Mouse (Mus musculus) heart, embryonic 12.5 days (tissue): ENCODE data around the gene Wdr83. TPM values are rescaled to one million over a fixed set of nuclear protein-coding genes. Genes with fewer than 3 reads are reported as not detected.
"Not testable (repeated sequence)": the region's sequence is repeated elsewhere in the genome, so short reads cannot be mapped to it uniquely, and the experiment has no call there.

Experiments
- ATAC-seq: fragments of 200-750 bp; cut with Nextera tagmentation; 2 replicates; pipeline ENCODE4 v1.8.0; 2017; ENCODE audit warnings: moderate TSS enrichment, moderate library complexity; ENCODE audit not compliant: insufficient number of reproducible peaks, low FRiP score
- H3K27ac ChIP-seq: fragments of 300-500 bp; sonication (generic); 2 replicates; pipeline ENCODE4 v1.5.1; 2016; ENCODE audit warnings: mild to moderate bottlenecking, moderate library complexity; ENCODE audit not compliant: poor library complexity, severe bottlenecking
- H3K27me3 ChIP-seq: fragments of 300-500 bp; sonication (generic); replicated peaks from 2 replicates; pipeline ENCODE4 v1.6.1; 2016; ENCODE audit warnings: mild to moderate bottlenecking, moderate library complexity
- H3K36me3 ChIP-seq: fragments of 300-500 bp; sonication (generic); 2 replicates; pipeline ENCODE4 v1.6.1; 2016; ENCODE audit warnings: mild to moderate bottlenecking, moderate library complexity
- H3K4me1 ChIP-seq: fragments of 300-500 bp; sonication (generic); replicated peaks from 2 replicates; pipeline ENCODE4 v1.6.1; 2016; ENCODE audit warnings: mild to moderate bottlenecking
- H3K4me2 ChIP-seq: fragments of 300-500 bp; sonication (generic); 2 replicates; pipeline ENCODE4 v1.6.1; 2016; ENCODE audit warnings: mild to moderate bottlenecking, moderate library complexity
- H3K4me3 ChIP-seq: fragments of 300-500 bp; sonication (generic); 2 replicates; pipeline ENCODE4 v1.5.1; 2016; ENCODE audit warnings: mild to moderate bottlenecking
- H3K9ac ChIP-seq: fragments of 300-500 bp; sonication (generic); 2 replicates; pipeline ENCODE4 v1.6.1; 2016; ENCODE audit warnings: mild to moderate bottlenecking, moderate library complexity
- H3K9me3 ChIP-seq: fragments of 300-500 bp; sonication (generic); replicated peaks from 2 replicates; pipeline ENCODE4 v1.6.1; 2016; ENCODE audit warnings: mild to moderate bottlenecking, moderate library complexity
- WGBS: fragments of 180-500 bp; shearing (Covaris S2); methylation state at CpG from one replicate; pipeline ENCODE4 v1.1.7; 2016; 5-methylcytosine and 5-hydroxymethylcytosine counted together
- polyA plus RNA-seq: library from polyadenylated mRNA; unstranded; fragments of >200 nt; fragmentation: Nextera tagmentation; extraction: Ambion mirVana; gene quantifications from 2 replicates; pipeline ENCODE4 v1.2.1, GENCODE M21; 2016

Gene Wdr83
- polyA plus RNA-seq, result 31.7 and 33.2 TPM in 2 replicates

GRCm38 (mm10) chr8:85081216-85081555 is at the start of gene Wdr83:
Wdr83 (minus strand) TSS chr8:85081306.
- Histone ChIP-seq H3K4me2 (peak within 1 kb of the TSS; percentile 85), H3K9me3 (no peaks in the 10 kb centered on the region), H3K4me3 (peak within 1 kb of the TSS; percentile 86), H3K9ac (peak within 1 kb of the TSS; percentile 90), H3K4me1 (peaks cover 45% of the 10 kb centered on the region), H3K27ac (peak within 1 kb of the TSS; percentile 17), H3K36me3 (peaks cover 29% of the 10 kb centered on the region), H3K27me3 (no peaks in the 10 kb centered on the region)
- ATAC-seq, result peak; percentile 68
- under 1% methylated on average over 9 of the region's 9 CpGs for WGBS

- no peak overlapping the region for H3K9ac ChIP-seq
- H3K4me3 ChIP-seq, result no peak overlapping the region
- no peaks in the 10 kb centered on the region for H3K9me3 ChIP-seq
- H3K4me2 ChIP-seq, result no peak overlapping the region
- 83% methylated on average over 8 of the region's 8 CpGs for WGBS
- no peaks in the 10 kb centered on the region for H3K27me3 ChIP-seq
- H3K36me3 ChIP-seq, result no peaks in the 10 kb centered on the region
- no peak for ATAC-seq
- peaks cover 4% of the 10 kb centered on the region for H3K4me1 ChIP-seq
- H3K27ac ChIP-seq, result no peak overlapping the region
Observed at GRCm38 (mm10) chr8:85123691-85124090, 42.6 kb upstream of the Wdr83 start.

DNA sequence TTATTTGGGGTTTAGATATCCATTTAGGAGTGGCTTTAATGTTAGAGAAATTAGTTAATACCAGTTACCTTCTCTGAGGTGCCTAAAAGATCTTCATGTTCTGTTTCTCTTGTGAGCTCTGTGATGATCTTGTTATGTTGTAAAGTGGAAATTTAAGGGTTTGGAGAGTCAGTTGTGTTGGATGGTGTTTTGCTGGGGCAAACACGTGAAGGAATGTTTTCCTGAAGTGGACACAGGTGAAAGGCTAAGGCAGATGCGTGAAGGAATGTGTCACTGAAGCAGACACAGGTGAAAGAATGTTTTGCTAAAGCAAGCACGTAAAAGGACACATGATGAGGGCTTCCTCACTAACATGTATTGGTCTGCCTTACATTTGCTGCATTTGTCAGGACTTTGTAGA is 41.9 kb upstream of the Wdr83 start, which contains the start of gene Zfp791:
Zfp791 (minus strand) TSS at position 101 of the 400 bp plus-strand sequence.
- Histone ChIP-seq H3K4me2 (no peak within 1 kb of the TSS), H3K27me3 (no peaks in the 10 kb centered on the region), H3K4me1 (peaks cover 6% of the 10 kb centered on the region), H3K9ac (no peak within 1 kb of the TSS), H3K36me3 (no peaks in the 10 kb centered on the region), H3K9me3 (no peaks in the 10 kb centered on the region), H3K4me3 (no peak within 1 kb of the TSS), H3K27ac (no peak within 1 kb of the TSS)
- ATAC-seq, result no peak
- WGBS, result 70% methylated on average over 3 of the region's 3 CpGs

- 78% methylated on average over 5 of the region's 5 CpGs for WGBS
- not testable (repeated sequence) for H3K9me3 ChIP-seq, H3K4me3 ChIP-seq, H3K4me1 ChIP-seq, H3K27ac ChIP-seq, H3K9ac ChIP-seq, H3K27me3 ChIP-seq, H3K4me2 ChIP-seq, H3K36me3 ChIP-seq, ATAC-seq
Observed at GRCm38 (mm10) chr8:85120251-85120650, 39.1 kb upstream of the Wdr83 start.

GRCm38 (mm10) chr8:85119052-85119981 is 38.2 kb upstream of the Wdr83 start:
- H3K4me2 ChIP-seq, result peak overlapping the region; percentile 81
- H3K36me3 ChIP-seq, result no peaks in the 10 kb centered on the region
- H3K9ac ChIP-seq, result peak overlapping the region; percentile 78
- WGBS, result 6% methylated on average over 37 of the region's 37 CpGs
- peak; percentile 73 for ATAC-seq
- peaks cover 6% of the 10 kb centered on the region for H3K4me1 ChIP-seq
- H3K27ac ChIP-seq, result peak overlapping the region; percentile 40; the same call in 1 of the 2 replicates
- peak overlapping the region; percentile 77 for H3K4me3 ChIP-seq
- H3K9me3 ChIP-seq, result no peaks in the 10 kb centered on the region
- H3K27me3 ChIP-seq, result no peaks in the 10 kb centered on the region

- Histone ChIP-seq H3K4me3 (no peak overlapping the region), H3K4me2 (no peak overlapping the region), H3K9ac (no peak overlapping the region), H3K9me3 (no peaks in the 10 kb centered on the region), H3K27ac (no peak overlapping the region), H3K27me3 (no peaks in the 10 kb centered on the region), H3K4me1 (peaks cover 6% of the 10 kb centered on the region), H3K36me3 (peaks cover under 1% of the 10 kb centered on the region; the same call in 1 of the 2 replicates)
- 87% methylated on average over 7 of the region's 7 CpGs for WGBS
- no peak for ATAC-seq
Observed at GRCm38 (mm10) chr8:85116984-85117383, 35.9 kb upstream of the Wdr83 start.

DNA sequence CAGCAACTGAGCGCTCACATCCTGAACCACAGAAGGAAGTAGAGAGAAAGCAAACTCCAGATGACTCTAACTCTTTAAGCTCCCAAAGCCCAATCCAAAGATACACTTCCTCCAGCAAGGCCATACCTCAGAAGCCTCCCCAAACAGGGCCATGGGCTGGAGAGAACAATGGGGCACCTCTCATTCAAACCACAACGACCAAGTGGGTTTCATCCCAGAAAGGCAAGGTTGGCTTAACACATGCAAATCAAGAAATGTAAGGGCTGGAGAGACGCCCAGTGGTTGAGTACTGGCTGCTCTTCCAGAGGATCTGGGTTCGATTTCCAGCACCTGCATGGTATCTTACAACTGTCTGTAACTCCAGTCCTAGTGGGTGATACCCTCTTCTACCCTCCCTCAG is 34.4 kb upstream of the Wdr83 start:
- Histone ChIP-seq H3K4me3 (no peak overlapping the region), H3K9me3 (peaks cover 2% of the 10 kb centered on the region), H3K27me3 (no peaks in the 10 kb centered on the region), H3K36me3 (peaks cover 13% of the 10 kb centered on the region), H3K9ac (no peak overlapping the region), H3K4me2 (no peak overlapping the region), H3K4me1 (peaks cover 6% of the 10 kb centered on the region), H3K27ac (no peak overlapping the region)
- 72% methylated on average over 4 of the region's 4 CpGs for WGBS
- no peak for ATAC-seq

- H3K4me1 ChIP-seq, result no peaks in the 10 kb centered on the region
- H3K27ac ChIP-seq, result no peak overlapping the region
- no peaks in the 10 kb centered on the region for H3K27me3 ChIP-seq
- no peak overlapping the region for H3K4me3 ChIP-seq
- H3K36me3 ChIP-seq, result peaks cover 25% of the 10 kb centered on the region
- H3K9me3 ChIP-seq, result peaks cover 12% of the 10 kb centered on the region
- no peak overlapping the region for H3K9ac ChIP-seq
- no peak overlapping the region for H3K4me2 ChIP-seq
- ATAC-seq, result no peak
- WGBS, result 88% methylated on average over 10 of the region's 10 CpGs
Observed at GRCm38 (mm10) chr8:85113241-85113640, 32.1 kb upstream of the Wdr83 start.

DNA sequence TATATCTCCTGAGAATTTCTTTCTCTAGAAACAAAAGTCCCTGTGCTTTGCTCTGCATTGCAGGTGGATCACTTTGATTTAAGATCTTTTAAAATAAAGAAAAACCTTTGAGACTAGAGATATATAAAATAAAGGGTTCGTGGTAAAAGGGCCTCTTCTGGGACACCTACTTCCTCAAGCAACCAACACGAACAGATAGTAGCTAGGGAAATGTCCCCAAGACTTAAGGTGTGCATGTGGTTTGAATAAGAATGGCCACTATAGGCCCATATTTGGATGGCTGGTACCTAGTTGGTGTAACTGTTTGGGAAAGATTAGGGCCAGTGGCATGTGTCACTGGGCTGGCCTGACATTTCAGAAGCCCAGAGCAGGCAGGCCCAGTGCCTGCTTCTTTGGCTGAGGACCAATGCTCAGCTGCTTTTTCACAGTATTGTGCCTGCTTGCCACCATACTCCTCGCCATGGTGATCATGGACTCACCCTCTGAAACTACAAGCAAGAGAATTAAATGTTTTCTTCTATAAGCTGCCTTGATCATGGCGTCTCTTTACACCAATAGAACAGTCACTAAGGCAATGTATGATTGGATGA is 19.1 kb upstream of the Wdr83 start:
- no peaks in the 10 kb centered on the region for H3K4me1 ChIP-seq
- no peak for ATAC-seq
- 79% methylated on average over 4 of the region's 4 CpGs for WGBS

DNA sequence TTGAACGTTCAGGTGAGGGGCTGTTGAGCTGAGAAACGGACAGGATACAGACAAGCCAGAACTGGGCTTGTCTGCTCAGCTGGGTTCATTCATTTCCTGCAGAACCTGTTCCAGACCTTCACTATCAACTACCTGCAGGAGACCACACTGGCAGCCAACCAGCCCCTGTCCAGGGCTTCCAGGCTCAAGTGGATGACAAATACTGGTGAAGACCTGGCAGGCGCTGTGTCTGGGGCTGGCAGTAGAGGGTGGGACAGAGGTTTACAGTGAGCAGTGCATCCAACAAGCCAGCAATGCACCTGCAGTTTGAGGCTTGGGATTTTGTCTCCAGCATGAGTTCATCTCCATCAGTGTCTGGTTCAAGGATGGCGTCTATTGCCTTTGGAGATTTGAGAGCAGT is 15.7 kb upstream of the Wdr83 start:
- Histone ChIP-seq H3K4me3 (no peak overlapping the region), H3K4me2 (no peak overlapping the region), H3K9me3 (peaks cover 6% of the 10 kb centered on the region; the same call in 1 of the 2 replicates), H3K36me3 (peaks cover 51% of the 10 kb centered on the region), H3K27ac (no peak overlapping the region), H3K4me1 (no peaks in the 10 kb centered on the region), H3K9ac (no peak overlapping the region), H3K27me3 (no peaks in the 10 kb centered on the region)
- WGBS, result 76% methylated on average over 4 of the region's 4 CpGs
- ATAC-seq, result no peak

More for the DNA sequence above, 19.1 kb upstream of the Wdr83 start:
- Histone ChIP-seq H3K27ac (no peak overlapping the region), H3K4me2 (no peak overlapping the region), H3K36me3 (peaks cover 32% of the 10 kb centered on the region), H3K9ac (no peak overlapping the region), H3K9me3 (peaks cover 14% of the 10 kb centered on the region; the same call in 1 of the 2 replicates), H3K4me3 (no peak overlapping the region), H3K27me3 (no peaks in the 10 kb centered on the region)

- H3K27me3 ChIP-seq, result no peaks in the 10 kb centered on the region
- peaks cover 2% of the 10 kb centered on the region; the same call in 1 of the 2 replicates for H3K9me3 ChIP-seq
- no peak overlapping the region for H3K4me2 ChIP-seq
- WGBS, result 88% methylated on average over 16 of the region's 16 CpGs
- peaks cover 54% of the 10 kb centered on the region for H3K36me3 ChIP-seq
- no peaks in the 10 kb centered on the region for H3K4me1 ChIP-seq
- no peak overlapping the region for H3K27ac ChIP-seq
- ATAC-seq, result no peak
- no peak overlapping the region for H3K4me3 ChIP-seq
- no peak overlapping the region for H3K9ac ChIP-seq
Observed at GRCm38 (mm10) chr8:85096196-85096595, 15.1 kb upstream of the Wdr83 start.
